Mouse (Mus musculus) right cerebral cortex, postnatal 25 days (tissue): ENCODE results near the gene Trit1.
"Not testable (repeated sequence)": the region's sequence is repeated elsewhere in the genome, so short reads cannot be mapped to it uniquely, and the experiment has no call there.

Experiments
- DNase-seq: peaks from one replicate; pipeline ENCODE4 v3.0.0; 2022

Gene Trit1

GRCm38 (mm10) chr4:123016451-123016957 lies at the start of gene Trit1:
Trit1 (plus strand) TSS chr4:123016597.
- DNase-seq: peak; percentile 94

- no peak for DNase-seq
Measured at GRCm38 (mm10) chr4:122968106-122968505, 48.3 kb upstream of the Trit1 start.

GRCm38 (mm10) chr4:122971191-122971590 lies 45.2 kb upstream of the Trit1 start:
- DNase-seq: no peak

- DNase-seq: no peak
Measured at GRCm38 (mm10) chr4:122971646-122972045, 44.8 kb upstream of the Trit1 start.

GRCm38 (mm10) chr4:122972056-122972455 lies 44.3 kb upstream of the Trit1 start:
- DNase-seq: no peak

- no peak for DNase-seq
Measured at GRCm38 (mm10) chr4:122974976-122975520, 41.3 kb upstream of the Trit1 start.

- no peak for DNase-seq
Measured at GRCm38 (mm10) chr4:122976885-122977284, 39.5 kb upstream of the Trit1 start.

- DNase-seq: no peak
Measured at GRCm38 (mm10) chr4:122978850-122979249, 37.5 kb upstream of the Trit1 start.

- DNase-seq: no peak
Measured at GRCm38 (mm10) chr4:122979826-122980225, 36.6 kb upstream of the Trit1 start.

- no peak for DNase-seq
Measured at GRCm38 (mm10) chr4:122980684-122981083, 35.7 kb upstream of the Trit1 start.

- DNase-seq: no peak
Measured at GRCm38 (mm10) chr4:122981238-122981637, 35.2 kb upstream of the Trit1 start.

- DNase-seq: no peak
Measured at GRCm38 (mm10) chr4:122981930-122982329, 34.5 kb upstream of the Trit1 start.

GRCm38 (mm10) chr4:122982537-122982936 lies 33.9 kb upstream of the Trit1 start:
- DNase-seq: no peak

GRCm38 (mm10) chr4:122983486-122984261 lies 32.7 kb upstream of the Trit1 start:
- DNase-seq: no peak

- peak; percentile 67 for DNase-seq
Measured at GRCm38 (mm10) chr4:122985110-122985509, 31.3 kb upstream of the Trit1 start.

- DNase-seq: no peak
Measured at GRCm38 (mm10) chr4:122987421-122987820, 29.0 kb upstream of the Trit1 start.

GRCm38 (mm10) chr4:122988004-122988403 lies 28.4 kb upstream of the Trit1 start:
- DNase-seq: not testable (repeated sequence)

- no peak for DNase-seq
Measured at GRCm38 (mm10) chr4:122991177-122991576, 25.2 kb upstream of the Trit1 start.

- DNase-seq: no peak
Measured at GRCm38 (mm10) chr4:122992276-122992675, 24.1 kb upstream of the Trit1 start.

- peak; percentile 88 for DNase-seq
Measured at GRCm38 (mm10) chr4:122995404-122996220, 20.8 kb upstream of the Trit1 start, which contains the start of gene Mycl. Mycl (plus strand) TSS chr4:122995652.

- peak; percentile 59 for DNase-seq
Measured at GRCm38 (mm10) chr4:122996221-122996617, 20.2 kb upstream of the Trit1 start.

- DNase-seq: no peak
Measured at GRCm38 (mm10) chr4:122996618-122997381, 19.6 kb upstream of the Trit1 start.
